Mouse (Mus musculus): Measurements from ENCODE around the gene Gm10376. TPM values are rescaled to one million over a fixed set of nuclear protein-coding genes. Genes with fewer than 3 reads are reported as not detected.
"Not testable (repeated sequence)": the region's sequence is repeated elsewhere in the genome, so short reads cannot be mapped to it uniquely, and the experiment has no call there.

Gene Gm10376
- polyA plus RNA-seq (2015; fragmentation: Nextera tagmentation; extraction: Ambion mirVana) = not detected in 2 replicates

DNA sequence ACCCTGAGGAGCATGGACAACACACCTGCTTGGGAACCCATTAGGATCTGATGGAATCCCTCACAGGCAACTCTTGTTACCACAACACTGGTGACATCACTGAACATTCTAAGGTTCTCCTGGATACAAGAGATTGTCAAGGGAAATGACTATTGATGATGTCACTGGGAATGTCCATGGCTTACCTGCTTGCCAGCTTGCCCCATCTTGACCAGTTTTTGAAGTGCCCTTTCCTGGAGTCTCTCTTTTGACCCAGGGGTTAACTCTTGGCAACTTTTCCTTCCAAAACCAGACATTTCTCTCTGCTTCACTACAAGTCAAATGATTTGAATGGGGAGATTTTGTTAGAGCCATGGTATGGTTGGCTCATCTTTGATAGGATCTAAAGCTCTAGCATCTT, at the start of gene Gm10376:
Gene Gm10376 (minus strand): TSS at position 101 of the 400 bp plus-strand sequence.
- H3K4me2 ChIP-seq; H3K27ac ChIP-seq; ATAC-seq (replicated peaks; ENCODE audit: insufficient number of reproducible peaks, insufficient read depth, low FRiP score, low read depth); H3K9ac ChIP-seq; H3K36me3 ChIP-seq; H3K9me3 ChIP-seq (replicated peaks); H3K4me3 ChIP-seq; H3K4me1 ChIP-seq (replicated peaks); H3K27me3 ChIP-seq: not testable (repeated sequence)

- H3K4me1 ChIP-seq (replicated peaks); H3K9ac ChIP-seq; H3K9me3 ChIP-seq (replicated peaks); H3K36me3 ChIP-seq; H3K27me3 ChIP-seq; ATAC-seq (replicated peaks; ENCODE audit: insufficient number of reproducible peaks, insufficient read depth, low FRiP score, low read depth); H3K4me2 ChIP-seq; H3K27ac ChIP-seq; H3K4me3 ChIP-seq: not testable (repeated sequence)
- WGBS = 59% methylated on average over 4 of the region's 4 CpGs
Measured at GRCm38 (mm10) chr14:43060179-43060578, 44.8 kb upstream of the Gm10376 start.

DNA sequence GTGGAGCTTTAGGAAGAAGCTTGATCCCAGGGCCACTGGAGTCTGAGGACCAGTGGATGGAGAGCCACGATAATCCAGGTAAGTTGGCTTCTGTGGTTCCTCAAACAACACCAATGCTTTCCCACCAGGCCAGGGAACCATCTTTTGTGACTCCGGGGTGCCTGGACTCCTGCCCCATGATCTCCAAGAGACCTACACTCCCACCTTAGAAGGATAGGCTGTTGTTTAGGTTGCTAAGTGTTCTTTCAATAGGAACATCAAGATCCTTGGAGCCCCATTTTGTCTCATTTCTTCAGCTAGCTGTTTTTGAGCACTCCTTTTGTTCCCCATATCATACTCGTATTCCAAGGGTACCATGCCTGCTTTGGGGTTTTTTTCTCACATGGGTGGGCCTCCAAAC, 42.6 kb upstream of the Gm10376 start:
- H3K4me1 ChIP-seq (replicated peaks); H3K4me2 ChIP-seq; ATAC-seq (replicated peaks; ENCODE audit: insufficient number of reproducible peaks, insufficient read depth, low FRiP score, low read depth); H3K9me3 ChIP-seq (replicated peaks); H3K9ac ChIP-seq; H3K36me3 ChIP-seq; H3K4me3 ChIP-seq; H3K27me3 ChIP-seq; H3K27ac ChIP-seq: not testable (repeated sequence)
- WGBS = 65% methylated on average over 3 of the region's 3 CpGs

- H3K4me2 ChIP-seq; H3K27me3 ChIP-seq; H3K27ac ChIP-seq; H3K4me3 ChIP-seq; H3K9ac ChIP-seq; H3K36me3 ChIP-seq; ATAC-seq (replicated peaks; ENCODE audit: insufficient number of reproducible peaks, insufficient read depth, low FRiP score, low read depth); H3K4me1 ChIP-seq (replicated peaks); H3K9me3 ChIP-seq (replicated peaks): not testable (repeated sequence)
- WGBS = no CpG with 5 or more reads among the region's 1 CpGs
Measured at GRCm38 (mm10) chr14:42993524-42993923, 21.9 kb downstream of the Gm10376 start, which contains the start of gene Gm8082. Gene Gm8082, minus strand, starts transcription at chr14:42993624.

Other genes starting within 250 kb of the Gm10376 start
- not detected in 2 replicates for gene Gm3015, start 246.8 kb downstream of the Gm10376 start, polyA plus RNA-seq (2015; fragmentation: Nextera tagmentation; extraction: Ambion mirVana)
- gene Gm10377, start 217.6 kb downstream of the Gm10376 start, polyA plus RNA-seq (2015; fragmentation: Nextera tagmentation; extraction: Ambion mirVana) = not detected in 2 replicates
- gene Gm21977, start 162.2 kb downstream of the Gm10376 start, polyA plus RNA-seq (2015; fragmentation: Nextera tagmentation; extraction: Ambion mirVana) = not detected in 2 replicates
- not detected in 2 replicates for gene Gm8082, start 22.0 kb downstream of the Gm10376 start, polyA plus RNA-seq (2015; fragmentation: Nextera tagmentation; extraction: Ambion mirVana)
- not detected in 2 replicates for gene Gm8094, start 61.0 kb upstream of the Gm10376 start, polyA plus RNA-seq (2015; fragmentation: Nextera tagmentation; extraction: Ambion mirVana)
- 0.14 and 0.25 TPM in 2 replicates for gene Gm8104, start 85.0 kb upstream of the Gm10376 start, polyA plus RNA-seq (2015; fragmentation: Nextera tagmentation; extraction: Ambion mirVana)
- not detected in 2 replicates for gene Gm7233, start 164.2 kb upstream of the Gm10376 start, polyA plus RNA-seq (2015; fragmentation: Nextera tagmentation; extraction: Ambion mirVana)
- gene Gm8122, start 219.7 kb upstream of the Gm10376 start, polyA plus RNA-seq (2015; fragmentation: Nextera tagmentation; extraction: Ambion mirVana) = not detected in 2 replicates
- gene Gm8126, start 243.0 kb upstream of the Gm10376 start, polyA plus RNA-seq (2015; fragmentation: Nextera tagmentation; extraction: Ambion mirVana) = not detected in 2 replicates

Measured in heart, embryonic 15.5 days (tissue).